Mouse (Mus musculus) MEL (cell line): ENCODE results near the gene Gm5617. TPM values are rescaled to one million over a fixed set of nuclear protein-coding genes. Genes with fewer than 3 reads are reported as not detected.

Source experiments
- DNase-seq: peaks from one replicate; pipeline ENCODE4 v3.0.0; 2011; ENCODE audit warnings: low read depth, low spot score
- H3K27ac ChIP-seq: 2 replicates; pipeline ENCODE4 v1.5.1; 2012; ENCODE audit warnings: low read depth, mild to moderate bottlenecking, control low read depth, low read length, moderate library complexity; ENCODE audit not compliant: control insufficient read depth
- H3K27me3 ChIP-seq, 2 experiments: fragments of 150-350 bp in 1 of 2; sonication (generic) in 1 of 2; 2 replicates each; pipeline ENCODE4 v1.6.1; 2012; ENCODE audit warnings: low read length in 2 of 2, mild to moderate bottlenecking in 2 of 2, improper control_type of control experiment in 1 of 2, moderate library complexity in 1 of 2; ENCODE audit not compliant: insufficient read depth in 2 of 2, control insufficient read depth in 1 of 2
- H3K36me3 ChIP-seq, 2 experiments: 2 replicates each; pipeline ENCODE4 v1.6.1; 2012 to 2014; ENCODE audit warnings: low read length in 2 of 2, improper control_type of control experiment in 1 of 2, inconsistent platforms in 1 of 2, mild to moderate bottlenecking in 1 of 2; ENCODE audit not compliant: insufficient read depth in 2 of 2, control insufficient read depth in 1 of 2
- H3K4me1 ChIP-seq, 2 experiments: fragments of 150-350 bp in 1 of 2; sonication (generic) in 1 of 2; 2 replicates each; pipeline ENCODE4 v1.6.1; 2012; ENCODE audit warnings: low read length in 2 of 2, improper control_type of control experiment in 1 of 2, mild to moderate bottlenecking in 1 of 2; ENCODE audit not compliant: insufficient read depth in 2 of 2, control insufficient read depth in 1 of 2
- H3K4me3 ChIP-seq, 2 experiments: fragments of 150-350 bp in 1 of 2; sonication (generic) in 1 of 2; 2 replicates each; pipeline ENCODE4 v1.5.1; 2012; ENCODE audit warnings: low read depth in 2 of 2, low read length in 2 of 2, mild to moderate bottlenecking in 2 of 2, moderate library complexity in 2 of 2, control low read depth in 1 of 2, improper control_type of control experiment in 1 of 2; ENCODE audit not compliant: control insufficient read depth in 1 of 2, insufficient read depth in 1 of 2
- H3K79me2 ChIP-seq: 2 replicates; pipeline ENCODE4 v1.6.1; 2012; ENCODE audit warnings: mild to moderate bottlenecking, low read length, moderate library complexity; ENCODE audit not compliant: control insufficient read depth, poor library complexity, insufficient read depth
- H3K9ac ChIP-seq: 2 replicates; pipeline ENCODE4 v1.6.1; 2012; ENCODE audit warnings: low read depth, mild to moderate bottlenecking, control low read depth, low read length, moderate library complexity; ENCODE audit not compliant: control insufficient read depth, poor library complexity, severe bottlenecking
- H3K9me3 ChIP-seq: fragments of 150-350 bp; sonication (generic); replicated peaks from 2 replicates; pipeline ENCODE4 v1.6.1; 2012; ENCODE audit warnings: mild to moderate bottlenecking, low read length, improper control_type of control experiment, moderate library complexity; ENCODE audit not compliant: insufficient read depth
- CTCF ChIP-seq, 3 experiments: IDR thresholded peaks in 2 of 3; conservative IDR thresholded peaks in 1 of 3; 2 replicates each; pipeline ENCODE4 v1.5.1; 2011 to 2012; ENCODE audit warnings: low read length in 3 of 3, low read depth in 2 of 3, mild to moderate bottlenecking in 2 of 3, improper control_type of control experiment in 1 of 3, inconsistent platforms in 1 of 3, mixed read lengths in 1 of 3, moderate library complexity in 1 of 3; ENCODE audit not compliant: control insufficient read depth in 1 of 3, insufficient read depth in 1 of 3, poor library complexity in 1 of 3, severe bottlenecking in 1 of 3
- EP300 ChIP-seq, 2 experiments: IDR thresholded peaks; 2 replicates each; pipeline ENCODE4 v1.6.1; 2011; ENCODE audit warnings: improper control_type of control experiment in 2 of 2, low read length in 2 of 2, low read depth in 1 of 2, mild to moderate bottlenecking in 1 of 2
- ETS1 ChIP-seq: IDR thresholded peaks from 2 replicates; pipeline ENCODE4 v1.6.1; 2012; ENCODE audit warnings: low read depth, mild to moderate bottlenecking, inconsistent platforms, low read length, improper control_type of control experiment, moderate library complexity
- HCFC1 ChIP-seq: IDR thresholded peaks from 2 replicates; pipeline ENCODE4 v1.6.1; 2012; ENCODE audit warnings: low read depth, mild to moderate bottlenecking, inconsistent platforms, low read length, improper control_type of control experiment, moderate library complexity
- KAT2A ChIP-seq: conservative IDR thresholded peaks from 2 replicates; pipeline ENCODE4 v1.6.1; 2012; ENCODE audit warnings: low read depth, low read length, improper control_type of control experiment, inconsistent platforms
- MAX ChIP-seq: IDR thresholded peaks from 2 replicates; pipeline ENCODE4 v1.6.1; 2011; ENCODE audit warnings: low read length, improper control_type of control experiment
- MAZ ChIP-seq: IDR thresholded peaks from 2 replicates; pipeline ENCODE4 v1.6.1; 2012; ENCODE audit warnings: low read depth, mild to moderate bottlenecking, inconsistent platforms, low read length, improper control_type of control experiment
- MXI1 ChIP-seq: IDR thresholded peaks from 2 replicates; pipeline ENCODE4 v1.6.1; 2011; ENCODE audit warnings: mild to moderate bottlenecking, low read depth, low read length, improper control_type of control experiment
- MYB ChIP-seq: IDR thresholded peaks from 2 replicates; pipeline ENCODE4 v1.6.1; 2011; ENCODE audit warnings: mild to moderate bottlenecking, low read depth, low read length, improper control_type of control experiment
- MYC ChIP-seq: IDR thresholded peaks from 2 replicates; pipeline ENCODE4 v1.6.1; 2011; ENCODE audit warnings: low read depth, mild to moderate bottlenecking, low read length, improper control_type of control experiment, moderate library complexity
- NELFE ChIP-seq: IDR thresholded peaks from 2 replicates; pipeline ENCODE4 v1.6.1; 2011; ENCODE audit warnings: low read depth, low read length, improper control_type of control experiment
- POLR2A ChIP-seq, 2 experiments: IDR thresholded peaks; 2 replicates each; pipeline ENCODE4 v1.6.1; 2011 to 2012; ENCODE audit warnings: low read length in 2 of 2, mild to moderate bottlenecking in 2 of 2, control low read depth in 1 of 2, improper control_type of control experiment in 1 of 2, low read depth in 1 of 2, moderate library complexity in 1 of 2; ENCODE audit not compliant: control insufficient read depth in 1 of 2, insufficient read depth in 1 of 2, poor library complexity in 1 of 2
- RAD21 ChIP-seq: IDR thresholded peaks from 2 replicates; pipeline ENCODE4 v1.6.1; 2011; ENCODE audit warnings: mild to moderate bottlenecking, low read depth, low read length, improper control_type of control experiment
- SMC3 ChIP-seq: IDR thresholded peaks from 2 replicates; pipeline ENCODE4 v1.6.1; 2011; ENCODE audit warnings: low read depth, low read length, improper control_type of control experiment
- USF1 ChIP-seq: IDR thresholded peaks from 2 replicates; pipeline ENCODE4 v1.6.1; 2014; ENCODE audit warnings: low read depth, mild to moderate bottlenecking, inconsistent platforms, low read length, improper control_type of control experiment, moderate library complexity
- USF2 ChIP-seq, 2 experiments: IDR thresholded peaks; 2 replicates each; pipeline ENCODE4 v1.6.1; 2011 to 2012; ENCODE audit warnings: improper control_type of control experiment in 2 of 2, low read length in 2 of 2, borderline replicate concordance in 1 of 2, inconsistent platforms in 1 of 2, low read depth in 1 of 2, mild to moderate bottlenecking in 1 of 2; ENCODE audit not compliant: insufficient read depth in 1 of 2
- ZMIZ1 ChIP-seq: IDR thresholded peaks from 2 replicates; pipeline ENCODE4 v1.6.1; 2012; ENCODE audit warnings: low read depth, mild to moderate bottlenecking, inconsistent platforms, low read length, improper control_type of control experiment, moderate library complexity
- polyA plus RNA-seq, 2 experiments: library from polyadenylated mRNA; stranded (reverse) in 1 of 2; unstranded in 1 of 2; fragments of >175 nt in 1 of 2; fragments of >200 nt in 1 of 2; gene quantifications; 2 replicates each; pipeline versions ENCODE4 v1.2.1 to v1.2.4; 2012; ENCODE audit warnings: low replicate concordance in 2 of 2, low read depth in 1 of 2; ENCODE audit not compliant: insufficient read length in 2 of 2, insufficient read depth in 1 of 2, missing spikeins in 1 of 2
- total RNA-seq: library from RNA; depleted of rRNA; stranded (reverse); fragments of 300-350 nt; gene quantifications from 2 replicates; pipeline ENCODE4 v1.2.3, GENCODE M21; 2012

Gm5617 gene
- total and polyA plus RNA-seq, 3 experiments: 1.7 to 1.8 TPM; not detected in 1

DNA sequence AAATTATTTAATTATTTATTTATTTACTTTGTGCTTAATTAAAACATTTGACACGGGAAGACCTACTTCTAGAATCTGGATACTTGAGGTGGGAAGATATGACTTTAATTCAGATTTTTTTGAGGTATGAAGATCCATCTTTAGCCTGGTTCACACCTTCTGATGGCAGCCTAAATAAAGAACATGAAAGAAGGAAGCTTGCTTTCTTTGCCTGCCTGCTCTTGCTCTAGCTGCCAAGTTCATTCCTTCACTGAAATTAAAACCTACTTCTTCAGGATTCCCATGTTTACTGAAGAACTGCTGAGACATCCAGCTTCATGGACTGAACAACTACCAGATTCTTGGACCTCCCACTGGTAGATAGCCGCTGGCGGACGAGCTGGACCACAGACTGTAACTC lies 36.1 kb downstream of the Gm5617 start:
- Histone ChIP-seq H3K79me2 (no peaks in the 10 kb centered on the region), H3K36me3 (peaks cover 0 to 3% of the 10 kb centered on the region in 2 experiments; a peak in 2 of 4 replicates), H3K4me3 (no peak overlapping the region), H3K4me1 (peaks cover 0 to 10% of the 10 kb centered on the region in 2 experiments; a peak in 2 of 4 replicates), H3K9me3 (no peaks in the 10 kb centered on the region), H3K9ac (no peak overlapping the region), H3K27ac (no peak overlapping the region), H3K27me3 (no peaks in the 10 kb centered on the region; a peak in 1 of 4 replicates)
- no peak for TF ChIP-seq HCFC1
- no peak for TF ChIP-seq ZMIZ1
- TF ChIP-seq MYB: no peak
- TF ChIP-seq MAX: no peak
- TF ChIP-seq NELFE: no peak
- no peak for DNase-seq

- Histone ChIP-seq H3K9ac (no peak overlapping the region), H3K79me2 (no peaks in the 10 kb centered on the region), H3K27me3 (no peaks in the 10 kb centered on the region; a peak in 1 of 4 replicates), H3K9me3 (no peaks in the 10 kb centered on the region), H3K4me1 (peaks cover 0 to 10% of the 10 kb centered on the region in 2 experiments; a peak in 2 of 4 replicates), H3K36me3 (peaks cover 0 to 3% of the 10 kb centered on the region in 2 experiments; a peak in 2 of 4 replicates), H3K27ac (no peak overlapping the region; the same call in 1 of the 2 replicates), H3K4me3 (no peak overlapping the region)
- TF ChIP-seq MYB: no peak
- no peak for TF ChIP-seq MAZ
- no peak for TF ChIP-seq KAT2A
- peak; percentile 15 to 40; a peak in 1 of 4 replicates for TF ChIP-seq EP300 (IDR thresholded peaks at IDR 0.05; ENCODE audit: low read depth in 1 of 2, low read length in 2 of 2)
- TF ChIP-seq RAD21: no peak
- peak; percentile 41; the same call in 1 of the 2 replicates for TF ChIP-seq MYC
- no peak for TF ChIP-seq NELFE
- TF ChIP-seq ETS1: no peak
- no peak for TF ChIP-seq SMC3
- no peak for TF ChIP-seq USF2 (IDR thresholded peaks at IDR 0.05; ENCODE audit: borderline replicate concordance in 1 of 2, insufficient read depth in 1 of 2, low read depth in 1 of 2, low read length in 2 of 2)
- TF ChIP-seq MAX: 0 out of 2 replicates have a peak, but pooled peaks have one; percentile 33
- TF ChIP-seq ZMIZ1: no peak
- no peak for TF ChIP-seq CTCF (IDR thresholded peaks at IDR 0.05 in 2 of 3, conservative IDR thresholded peaks at IDR 0.05 in 1 of 3; ENCODE audit: control insufficient read depth in 1 of 3, insufficient read depth in 1 of 3, low read depth in 2 of 3, low read length in 3 of 3, poor library complexity in 1 of 3, severe bottlenecking in 1 of 3)
- TF ChIP-seq POLR2A (IDR thresholded peaks at IDR 0.05; ENCODE audit: control insufficient read depth in 1 of 2, insufficient read depth in 1 of 2, low read depth in 1 of 2, low read length in 2 of 2, poor library complexity in 1 of 2): no peak
- TF ChIP-seq USF1: no peak
- TF ChIP-seq MXI1: no peak
- DNase-seq: peak; percentile 52
Observed at GRCm38 (mm10) chr9:48532203-48532602, 37.0 kb downstream of the Gm5617 start.
